Mouse (Mus musculus) subcutaneous adipose tissue, adult 2 months (tissue): ENCODE results near the gene Baiap2l2. TPM values are rescaled to one million over a fixed set of nuclear protein-coding genes. Genes with fewer than 3 reads are reported as not detected.

Source experiments
- polyA plus RNA-seq: library from polyadenylated mRNA; depleted of rRNA; stranded (reverse); fragments of >200 nt; gene quantifications from 2 replicates; pipeline ENCODE4 v1.2.3, GENCODE M21; 2012; ENCODE audit warnings: low replicate concordance; rRNA removed

Gene Baiap2l2
- polyA plus RNA-seq = 1.2 and 5.1 TPM in 2 replicates

DNA sequence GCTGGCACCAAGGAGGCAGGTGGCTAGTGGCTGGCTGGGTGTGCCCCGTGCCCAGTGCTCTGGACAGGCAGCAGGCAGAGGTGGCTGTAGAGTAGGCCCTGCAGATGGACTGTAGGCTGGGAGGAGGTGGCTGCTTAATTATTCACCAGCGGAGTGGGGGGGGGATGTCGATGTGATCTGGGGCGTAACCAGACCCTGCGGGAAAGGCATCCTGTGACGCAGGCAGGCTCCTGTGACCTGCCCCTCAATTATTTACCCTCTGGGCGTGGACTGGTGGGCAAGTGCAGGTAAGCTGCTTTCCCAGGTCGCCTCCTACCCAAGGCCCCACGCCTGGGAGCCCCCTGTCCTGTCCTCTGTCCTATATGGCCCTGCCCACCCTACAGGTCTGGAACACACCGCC, at the start of gene Baiap2l2:
TSS of gene Baiap2l2 (minus strand) at position 139 of the 400 bp plus-strand sequence.

DNA sequence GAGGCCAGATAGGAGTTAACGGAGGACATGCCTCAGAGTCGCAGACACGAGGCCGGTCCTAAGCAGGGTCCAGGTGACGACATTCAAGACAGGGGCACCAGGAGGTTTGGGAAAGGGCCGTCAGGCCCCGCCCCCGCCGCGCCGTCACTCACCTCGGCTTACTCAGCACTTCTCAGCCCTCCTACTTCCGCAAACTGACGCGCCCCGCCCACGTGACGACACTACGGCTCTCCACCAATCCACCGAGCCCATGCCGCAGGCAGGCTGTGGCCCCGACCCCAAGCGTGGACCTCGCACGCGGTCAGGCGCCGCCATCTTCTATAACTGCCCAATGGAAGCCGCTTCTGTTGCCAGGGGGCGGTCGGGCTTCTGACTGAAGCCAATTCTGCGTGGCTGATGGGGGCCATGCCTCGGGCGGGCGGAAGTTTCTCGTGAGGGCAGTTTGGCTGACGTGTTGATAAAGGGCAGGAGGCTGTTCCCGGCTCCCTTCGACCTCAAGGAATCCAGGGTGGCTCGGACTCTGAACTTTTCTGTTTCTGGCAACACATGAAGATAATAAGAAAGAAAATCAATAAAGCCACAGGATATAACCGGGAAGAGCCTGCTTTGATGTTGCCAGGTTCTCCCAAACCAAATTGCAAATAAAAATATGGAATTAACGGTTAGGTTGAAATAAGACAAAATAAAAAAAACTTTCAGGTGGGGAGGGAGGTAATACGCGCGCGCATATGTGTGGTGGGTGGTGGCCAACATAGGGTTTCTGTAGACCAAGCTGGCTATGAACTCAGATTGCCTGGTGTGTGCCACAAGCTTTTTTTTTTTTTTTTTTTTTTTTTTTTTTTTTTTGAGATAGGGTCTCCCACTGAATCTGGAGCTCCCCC, 43.0 kb upstream of the Baiap2l2 start, which contains the start of gene Pla2g6:
TSS of gene Pla2g6 (minus strand) at position 333 of the 881 bp plus-strand sequence.

DNA sequence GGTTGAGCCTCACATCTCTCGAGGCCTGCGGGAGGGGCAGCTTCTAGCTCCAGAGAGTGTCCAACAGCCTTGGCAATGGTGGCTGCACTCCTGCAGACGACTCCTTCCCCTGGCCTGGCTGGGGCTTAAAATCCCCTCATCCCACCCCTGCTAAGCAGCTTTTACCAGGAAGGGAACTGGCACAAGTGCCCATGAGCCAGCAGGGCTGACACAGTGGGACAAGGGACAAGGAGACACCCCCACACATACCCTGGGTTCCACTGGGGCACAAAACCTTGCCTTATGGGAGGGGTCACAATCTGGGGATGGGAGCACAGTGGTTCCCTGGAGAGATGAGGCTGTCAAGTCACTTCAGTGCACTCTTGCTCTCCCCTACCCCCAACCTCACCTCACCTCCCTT, 30.7 kb downstream of the Baiap2l2 start, which contains the start of gene Slc16a8:
TSS of gene Slc16a8 (minus strand) at position 101 of the 400 bp plus-strand sequence.

DNA sequence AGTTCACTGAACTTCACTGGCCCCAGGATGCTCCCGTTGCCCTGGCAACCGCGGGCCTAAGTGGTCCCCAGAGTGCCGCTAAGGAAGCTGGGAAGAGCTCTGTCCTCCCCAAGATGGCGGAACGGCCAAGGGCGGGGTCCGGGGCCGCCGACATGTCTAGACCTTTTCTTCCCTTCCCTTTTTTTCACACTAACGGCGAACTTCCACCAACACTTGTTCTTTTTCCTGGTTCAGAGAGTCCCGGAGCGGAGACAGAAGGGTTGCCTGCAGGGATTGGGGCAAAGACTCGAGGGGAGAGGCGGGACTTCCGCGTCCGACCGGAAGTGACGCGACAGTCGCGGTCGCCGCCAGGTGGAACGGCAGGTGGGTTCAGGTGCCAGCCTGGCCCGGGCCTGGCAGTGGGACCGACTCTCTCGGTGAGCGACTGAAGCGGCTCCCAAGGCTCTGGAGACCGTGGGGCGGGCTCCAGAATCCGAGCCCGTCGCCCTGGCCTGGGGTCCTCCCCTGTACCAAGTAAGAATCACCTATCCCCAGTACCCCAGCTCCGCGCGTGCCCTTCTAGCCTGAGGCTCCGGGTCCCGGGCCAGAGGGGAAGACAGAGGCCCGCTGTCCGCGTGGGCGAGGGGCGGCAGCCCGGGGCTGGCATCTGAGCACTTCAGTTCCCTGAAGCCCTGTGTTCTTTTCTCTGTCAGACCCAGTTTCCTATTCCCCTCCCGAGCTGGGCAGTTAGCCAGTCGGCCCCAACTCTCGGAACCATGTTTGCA, 56.1 kb downstream of the Baiap2l2 start, which contains the start of the genes Pick1 and Gm49486:
TSS of gene Pick1 (plus strand) at position 116 of the 764 bp plus-strand sequence.
TSS of gene Gm49486 (plus strand) at position 334 of the 764 bp plus-strand sequence.

Other genes with a start within 250 kb of the Baiap2l2 start
- gene Galr3, start 243.7 kb downstream of the Baiap2l2 start, polyA plus RNA-seq = 0.54 TPM in 1 of 2 replicates, not detected in the other
- gene Ankrd54, start 222.6 kb downstream of the Baiap2l2 start, polyA plus RNA-seq = 32.5 and 48.9 TPM in 2 replicates
- gene Eif3l, start 210.4 kb downstream of the Baiap2l2 start, polyA plus RNA-seq = 229 TPM in 2 replicates
- 29.8 and 85.6 TPM in 2 replicates for gene Micall1, start 176.6 kb downstream of the Baiap2l2 start, polyA plus RNA-seq
- gene Polr2f, start 144.5 kb downstream of the Baiap2l2 start, polyA plus RNA-seq = 34.0 and 64.2 TPM in 2 replicates
- gene 1700088E04Rik, start 144.3 kb downstream of the Baiap2l2 start, polyA plus RNA-seq = 3.5 and 6.9 TPM in 2 replicates
- 1.9 and 2.1 TPM in 2 replicates for gene Sox10, start 120.3 kb downstream of the Baiap2l2 start, polyA plus RNA-seq
- gene Pick1, start 56.4 kb downstream of the Baiap2l2 start, polyA plus RNA-seq = 26.0 and 37.5 TPM in 2 replicates
- 0.26 TPM in 1 of 2 replicates, not detected in the other for gene Gm49486, start 56.1 kb downstream of the Baiap2l2 start, polyA plus RNA-seq
- gene Slc16a8, start 30.8 kb downstream of the Baiap2l2 start, polyA plus RNA-seq = 0.26 and 0.27 TPM in 2 replicates
- gene Pla2g6, start 42.9 kb upstream of the Baiap2l2 start, polyA plus RNA-seq = 42.6 and 65.2 TPM in 2 replicates
- gene Maff, start 61.1 kb upstream of the Baiap2l2 start, polyA plus RNA-seq = 2.5 and 3.7 TPM in 2 replicates
- 160 and 189 TPM in 2 replicates for gene Tmem184b, start 118.0 kb upstream of the Baiap2l2 start, polyA plus RNA-seq
- 93.9 and 123 TPM in 2 replicates for gene Csnk1e, start 170.0 kb upstream of the Baiap2l2 start, polyA plus RNA-seq
- 0.28 TPM in 1 of 2 replicates, not detected in the other for gene Kcnj4, start 219.7 kb upstream of the Baiap2l2 start, polyA plus RNA-seq
- 24.8 and 101 TPM in 2 replicates for gene Kdelr3, start 230.9 kb upstream of the Baiap2l2 start, polyA plus RNA-seq